Mouse (Mus musculus): ENCODE measurements around the gene Slc35b3. TPM values are rescaled to one million over a fixed set of nuclear protein-coding genes. Genes with fewer than 3 reads are reported as not detected.
A peak's percentile ranks its signal among the peaks of the same experiment; 100 is the strongest.

Gene Slc35b3
- total RNA-seq (2017) = 44.6 and 46.2 TPM in 2 replicates

GRCm38 (mm10) chr13:38960063-38961050, at the start of gene Slc35b3:
TSS of gene Slc35b3 (minus strand) at chr13:38960875.
- peak; percentile 69 for ATAC-seq (ENCODE audit: extremely low read depth, insufficient number of reproducible peaks, low FRiP score, poor library complexity, severe bottlenecking)

- ATAC-seq (ENCODE audit: extremely low read depth, insufficient number of reproducible peaks, low FRiP score, poor library complexity, severe bottlenecking) = no peak
Observed at GRCm38 (mm10) chr13:39010280-39010679, 49.6 kb upstream of the Slc35b3 start.

GRCm38 (mm10) chr13:39003101-39003762, 42.6 kb upstream of the Slc35b3 start:
- ATAC-seq (ENCODE audit: extremely low read depth, insufficient number of reproducible peaks, low FRiP score, poor library complexity, severe bottlenecking) = no peak

GRCm38 (mm10) chr13:39002424-39002823, 41.7 kb upstream of the Slc35b3 start:
- ATAC-seq (ENCODE audit: extremely low read depth, insufficient number of reproducible peaks, low FRiP score, poor library complexity, severe bottlenecking) = no peak

GRCm38 (mm10) chr13:39001434-39001833, 40.8 kb upstream of the Slc35b3 start:
- no peak for ATAC-seq (ENCODE audit: extremely low read depth, insufficient number of reproducible peaks, low FRiP score, poor library complexity, severe bottlenecking)

- no peak for ATAC-seq (ENCODE audit: extremely low read depth, insufficient number of reproducible peaks, low FRiP score, poor library complexity, severe bottlenecking)
Observed at GRCm38 (mm10) chr13:38998958-38999357, 38.3 kb upstream of the Slc35b3 start.

GRCm38 (mm10) chr13:38992529-38992928, 31.9 kb upstream of the Slc35b3 start:
- no peak for ATAC-seq (ENCODE audit: extremely low read depth, insufficient number of reproducible peaks, low FRiP score, poor library complexity, severe bottlenecking)

GRCm38 (mm10) chr13:38983751-38984150, 23.1 kb upstream of the Slc35b3 start:
- no peak for ATAC-seq (ENCODE audit: extremely low read depth, insufficient number of reproducible peaks, low FRiP score, poor library complexity, severe bottlenecking)

- ATAC-seq (ENCODE audit: extremely low read depth, insufficient number of reproducible peaks, low FRiP score, poor library complexity, severe bottlenecking) = no peak
Observed at GRCm38 (mm10) chr13:38980900-38981299, 20.2 kb upstream of the Slc35b3 start.

- ATAC-seq (ENCODE audit: extremely low read depth, insufficient number of reproducible peaks, low FRiP score, poor library complexity, severe bottlenecking) = no peak
Observed at GRCm38 (mm10) chr13:38976978-38977377, 16.3 kb upstream of the Slc35b3 start.

- no peak for ATAC-seq (ENCODE audit: extremely low read depth, insufficient number of reproducible peaks, low FRiP score, poor library complexity, severe bottlenecking)
Observed at GRCm38 (mm10) chr13:38975853-38976252, 15.2 kb upstream of the Slc35b3 start.

- ATAC-seq (ENCODE audit: extremely low read depth, insufficient number of reproducible peaks, low FRiP score, poor library complexity, severe bottlenecking) = no peak
Observed at GRCm38 (mm10) chr13:38972602-38973001, 11.9 kb upstream of the Slc35b3 start.

GRCm38 (mm10) chr13:38971047-38971446, 10.4 kb upstream of the Slc35b3 start:
- ATAC-seq (ENCODE audit: extremely low read depth, insufficient number of reproducible peaks, low FRiP score, poor library complexity, severe bottlenecking) = no peak

- ATAC-seq (ENCODE audit: extremely low read depth, insufficient number of reproducible peaks, low FRiP score, poor library complexity, severe bottlenecking) = no peak
Observed at GRCm38 (mm10) chr13:38967518-38967917, 6.8 kb upstream of the Slc35b3 start.

- no peak for ATAC-seq (ENCODE audit: extremely low read depth, insufficient number of reproducible peaks, low FRiP score, poor library complexity, severe bottlenecking)
Observed at GRCm38 (mm10) chr13:38966922-38967448, 6.3 kb upstream of the Slc35b3 start.

GRCm38 (mm10) chr13:38962771-38963170, 2.1 kb upstream of the Slc35b3 start:
- ATAC-seq (ENCODE audit: extremely low read depth, insufficient number of reproducible peaks, low FRiP score, poor library complexity, severe bottlenecking) = no peak

GRCm38 (mm10) chr13:38958037-38958436, 2.6 kb downstream of the Slc35b3 start:
- ATAC-seq (ENCODE audit: extremely low read depth, insufficient number of reproducible peaks, low FRiP score, poor library complexity, severe bottlenecking) = no peak

GRCm38 (mm10) chr13:38946296-38947012, 14.2 kb downstream of the Slc35b3 start:
- ATAC-seq (ENCODE audit: extremely low read depth, insufficient number of reproducible peaks, low FRiP score, poor library complexity, severe bottlenecking) = no peak

GRCm38 (mm10) chr13:38945767-38946166, 14.9 kb downstream of the Slc35b3 start:
- no peak for ATAC-seq (ENCODE audit: extremely low read depth, insufficient number of reproducible peaks, low FRiP score, poor library complexity, severe bottlenecking)
